Mouse (Mus musculus) neural tube, embryonic 11.5 days (tissue): ENCODE results near the gene Rhpn2. TPM values are rescaled to one million over a fixed set of nuclear protein-coding genes. Genes with fewer than 3 reads are reported as not detected.
"Not testable (repeated sequence)": the region's sequence is repeated elsewhere in the genome, so short reads cannot be mapped to it uniquely, and the experiment has no call there.

Source experiments
- ATAC-seq: fragments of 200-750 bp; cut with Nextera tagmentation; 2 replicates; pipeline ENCODE4 v1.8.0; 2017; ENCODE audit warnings: moderate number of reproducible peaks, mild to moderate bottlenecking, moderate TSS enrichment, moderate library complexity; ENCODE audit not compliant: insufficient read depth, low FRiP score, low TSS enrichment
- DNase-seq: peaks from one replicate; pipeline ENCODE4 v3.0.0-alpha.2; 2015; ENCODE audit warnings: low spot score
- H3K27ac ChIP-seq: fragments of 300-500 bp; sonication (generic); 2 replicates; pipeline ENCODE4 v1.5.1; 2014; ENCODE audit warnings: low read depth, mild to moderate bottlenecking, low read length
- H3K27me3 ChIP-seq: fragments of 300-500 bp; sonication (generic); 2 replicates; pipeline ENCODE4 v1.6.1; 2014; ENCODE audit warnings: mild to moderate bottlenecking, low read length, mixed read lengths; ENCODE audit not compliant: control insufficient read depth, insufficient read depth
- H3K36me3 ChIP-seq: fragments of 300-500 bp; sonication (generic); 2 replicates; pipeline ENCODE4 v1.6.1; 2014; ENCODE audit warnings: mild to moderate bottlenecking, low read length, moderate library complexity, mixed read lengths; ENCODE audit not compliant: control insufficient read depth, insufficient read depth
- H3K4me1 ChIP-seq: fragments of 300-500 bp; sonication (generic); 2 replicates; pipeline ENCODE4 v1.6.1; 2014; ENCODE audit warnings: low read length, mixed read lengths; ENCODE audit not compliant: control insufficient read depth, insufficient read depth
- H3K4me2 ChIP-seq: fragments of 300-500 bp; sonication (generic); 2 replicates; pipeline ENCODE4 v1.6.1; 2014; ENCODE audit warnings: low read depth, mild to moderate bottlenecking, moderate library complexity
- H3K4me3 ChIP-seq: fragments of 300-500 bp; sonication (generic); 2 replicates; pipeline ENCODE4 v1.5.1; 2014; ENCODE audit warnings: low read depth, low read length
- H3K9ac ChIP-seq: fragments of 300-500 bp; sonication (generic); 2 replicates; pipeline ENCODE4 v1.6.1; 2014; ENCODE audit warnings: mild to moderate bottlenecking, low read length
- H3K9me3 ChIP-seq: fragments of 300-500 bp; sonication (generic); 2 replicates; pipeline ENCODE4 v1.6.1; 2016; ENCODE audit warnings: low read length; ENCODE audit not compliant: control insufficient read depth
- WGBS: fragments of 180-500 bp; shearing (Covaris S2); extraction: QIAGEN DNeasy Blood & Tissue Kit; methylation state at CpG from one replicate; pipeline ENCODE4 v1.1.7; 2014; 5-methylcytosine and 5-hydroxymethylcytosine counted together
- polyA plus RNA-seq: library from polyadenylated mRNA; unstranded; fragments of >200 nt; fragmentation: Nextera tagmentation; extraction: Ambion mirVana; gene quantifications from 2 replicates; pipeline ENCODE4 v1.2.1, GENCODE M21; 2014

Gene Rhpn2
- polyA plus RNA-seq, 1 experiment from 2014 or later, result 3.3 TPM

DNA sequence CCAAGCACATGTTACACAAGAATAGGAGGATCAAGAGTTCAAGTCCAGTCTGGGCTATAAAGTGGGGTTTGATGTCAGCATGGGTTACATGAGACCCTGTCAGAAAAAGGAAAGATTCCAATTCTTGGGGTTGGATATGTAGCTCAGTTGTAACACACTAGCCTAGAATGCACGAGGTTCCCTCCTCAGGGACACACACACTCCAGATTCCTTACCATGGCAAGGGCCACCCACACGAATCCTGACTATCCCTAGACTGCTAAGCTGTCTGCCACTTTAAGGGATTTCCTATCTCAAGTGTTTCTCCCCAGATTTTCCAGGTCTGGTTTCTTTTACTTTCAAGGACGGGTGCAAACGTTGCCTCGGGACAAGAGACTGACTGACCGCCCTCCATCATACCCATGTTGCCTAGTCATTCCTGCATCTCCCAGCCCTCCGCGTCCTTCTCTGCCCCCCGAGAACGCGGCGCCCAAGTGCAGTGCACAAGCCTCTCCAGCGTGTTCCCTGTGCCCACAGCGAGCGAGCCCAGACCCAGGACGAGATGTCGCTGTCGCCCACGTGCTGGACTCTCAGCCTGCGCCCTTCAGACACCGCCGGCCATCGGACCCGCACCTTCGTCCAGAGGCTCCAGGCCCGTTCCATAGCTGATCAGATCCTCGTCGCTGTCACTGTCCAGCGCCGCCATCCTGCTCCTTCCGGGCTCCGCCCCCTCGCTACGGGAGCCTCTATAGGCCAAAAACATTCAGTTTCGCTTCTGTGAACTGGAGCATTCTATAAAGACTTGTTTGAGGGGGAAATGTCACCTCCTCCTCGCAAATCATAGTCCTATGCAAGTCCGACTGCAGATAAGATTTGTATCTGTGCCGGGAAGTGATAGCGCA is 16.0 kb upstream of the Rhpn2 start, which contains the start of gene Gpatch1:
Gene Gpatch1, minus strand, starts transcription at position 712 of the 881 bp plus-strand sequence.
- no peaks in the 10 kb centered on the region for H3K27me3 ChIP-seq
- 2% methylated on average over 39 of the region's 39 CpGs for WGBS
- H3K36me3 ChIP-seq, result no peaks in the 10 kb centered on the region
- H3K9me3 ChIP-seq, result no peaks in the 10 kb centered on the region
- peak within 1 kb of the TSS; percentile 58 for H3K9ac ChIP-seq
- no peak within 1 kb of the TSS for H3K27ac ChIP-seq
- H3K4me2 ChIP-seq, result peak within 1 kb of the TSS; percentile 67
- peak within 1 kb of the TSS; percentile 63 for H3K4me3 ChIP-seq
- DNase-seq (peak; percentile 90), ATAC-seq (peak; percentile 72; the same call in 1 of the 2 replicates)
- H3K4me1 ChIP-seq, result peaks cover 6% of the 10 kb centered on the region; the same call in 1 of the 2 replicates

DNA sequence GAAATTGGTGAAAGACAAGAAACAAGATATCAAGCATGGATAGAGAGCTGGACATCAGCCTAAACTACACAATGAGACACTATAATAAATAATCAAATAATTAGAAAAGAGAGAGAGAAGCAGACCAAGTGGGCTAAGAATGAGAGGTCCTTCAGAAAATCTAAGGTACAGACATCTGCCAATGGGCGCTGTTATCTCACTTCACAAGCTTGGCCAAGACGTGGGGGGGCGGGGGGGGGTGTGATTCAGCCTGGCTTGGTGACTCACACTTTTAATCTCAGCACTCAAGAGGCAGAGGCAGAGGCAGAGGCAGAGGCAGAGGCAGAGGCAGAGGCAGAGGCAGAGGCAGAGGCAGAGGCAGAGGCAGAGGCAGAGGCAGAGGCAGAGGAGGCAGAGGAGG is 14.7 kb upstream of the Rhpn2 start:
- 82% methylated on average over 3 of the region's 3 CpGs for WGBS
- not testable (repeated sequence) for H3K4me1 ChIP-seq, H3K27me3 ChIP-seq, H3K36me3 ChIP-seq, ATAC-seq, H3K27ac ChIP-seq, H3K9ac ChIP-seq, H3K4me2 ChIP-seq, H3K9me3 ChIP-seq, H3K4me3 ChIP-seq, DNase-seq

DNA sequence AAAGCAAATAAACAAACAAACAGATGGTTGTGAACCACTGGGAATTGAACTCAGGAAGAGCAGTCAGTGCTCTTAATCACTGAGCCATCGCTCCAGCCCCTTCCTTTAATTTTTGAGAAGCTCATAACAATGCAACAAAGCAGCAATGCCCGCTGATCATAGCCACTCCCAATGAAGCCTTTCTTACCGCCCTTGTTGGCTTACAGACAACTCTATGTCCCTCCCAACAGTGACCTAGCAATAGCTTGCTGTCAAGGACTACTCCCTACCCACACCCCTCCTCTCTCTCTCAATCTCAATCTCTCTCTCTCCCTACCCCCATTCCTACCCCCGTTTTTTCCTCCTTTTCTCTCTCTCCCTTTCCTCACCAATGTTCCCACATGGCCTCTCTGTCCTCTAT is 14.2 kb upstream of the Rhpn2 start:
- H3K4me3 ChIP-seq, result no peak overlapping the region
- no peaks in the 10 kb centered on the region for H3K36me3 ChIP-seq
- WGBS, result 82% methylated on average over 4 of the region's 4 CpGs
- ATAC-seq, result no peak
- H3K9me3 ChIP-seq, result no peaks in the 10 kb centered on the region
- DNase-seq, result no peak
- H3K27ac ChIP-seq, result no peak overlapping the region
- H3K9ac ChIP-seq, result no peak overlapping the region
- H3K4me2 ChIP-seq, result no peak overlapping the region
- no peaks in the 10 kb centered on the region for H3K27me3 ChIP-seq
- H3K4me1 ChIP-seq, result peaks cover 6% of the 10 kb centered on the region; the same call in 1 of the 2 replicates

DNA sequence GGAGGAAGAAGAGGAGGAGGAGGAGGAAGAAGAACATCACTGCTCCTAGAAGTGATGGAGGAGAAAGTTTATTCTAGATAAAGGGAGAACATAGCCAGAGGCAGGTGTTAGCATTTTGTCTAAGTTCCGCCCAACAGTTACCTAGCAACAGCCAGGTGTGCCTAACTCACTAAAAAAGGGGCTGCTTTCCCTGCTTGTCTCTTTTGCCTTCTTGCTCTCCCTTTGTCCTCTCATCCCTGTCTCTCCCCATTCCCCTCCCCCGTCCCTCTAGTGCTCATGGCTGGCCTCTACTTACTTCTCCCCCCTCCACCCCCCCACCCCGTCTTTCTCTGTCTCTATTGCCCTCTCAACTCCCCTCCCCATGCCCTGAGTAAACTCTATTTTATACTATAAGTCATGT is 11.8 kb upstream of the Rhpn2 start:
- ATAC-seq (no peak), DNase-seq (no peak)
- no peaks in the 10 kb centered on the region for H3K27me3 ChIP-seq
- no peak overlapping the region for H3K4me2 ChIP-seq
- H3K4me1 ChIP-seq, result peaks cover 6% of the 10 kb centered on the region; the same call in 1 of the 2 replicates
- H3K27ac ChIP-seq, result no peak overlapping the region
- no peak overlapping the region for H3K9ac ChIP-seq
- no peaks in the 10 kb centered on the region for H3K9me3 ChIP-seq
- H3K36me3 ChIP-seq, result no peaks in the 10 kb centered on the region
- no peak overlapping the region for H3K4me3 ChIP-seq
- 57% methylated on average over 3 of the region's 3 CpGs for WGBS

DNA sequence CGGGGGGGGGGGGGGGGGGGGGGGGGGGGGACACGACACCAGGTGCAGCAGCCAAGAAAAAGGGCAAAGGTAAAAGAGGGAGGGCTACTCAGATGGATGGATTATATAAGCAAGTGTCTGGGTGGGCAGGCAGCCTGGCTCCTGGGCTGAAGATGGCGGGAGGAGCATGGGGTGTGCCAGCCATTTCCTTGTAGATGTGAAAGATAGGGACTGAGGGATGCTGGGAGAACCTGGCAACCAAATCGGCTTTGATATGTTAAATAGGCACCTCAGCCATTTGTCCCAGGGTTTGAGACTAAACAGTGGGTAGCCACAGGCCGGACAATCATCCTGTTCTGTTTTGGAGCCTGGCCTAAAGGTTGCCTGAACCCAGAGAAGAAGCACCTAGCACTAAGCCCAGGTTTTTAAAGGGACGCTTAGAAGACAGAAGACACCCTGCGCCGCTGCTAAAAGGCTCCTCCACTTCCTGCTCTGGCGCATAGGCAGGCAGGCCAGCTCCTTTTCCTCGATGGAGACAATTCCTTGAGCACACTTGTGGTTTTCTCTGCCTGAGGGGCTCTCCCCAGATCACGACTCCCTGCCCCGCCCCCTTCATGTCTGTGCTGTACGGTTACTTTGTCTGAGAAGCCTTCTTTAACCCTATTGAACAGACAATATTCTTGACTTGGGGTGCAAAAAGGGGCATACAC is 11.1 kb upstream of the Rhpn2 start:
- DNase-seq (peak; percentile 23), ATAC-seq (no peak)
- H3K9ac ChIP-seq, result peak overlapping the region; percentile 41; the same call in 1 of the 2 replicates
- 3% methylated on average over 11 of the region's 13 CpGs for WGBS
- H3K27me3 ChIP-seq, result no peaks in the 10 kb centered on the region
- H3K9me3 ChIP-seq, result no peaks in the 10 kb centered on the region
- no peaks in the 10 kb centered on the region for H3K36me3 ChIP-seq
- no peak overlapping the region for H3K27ac ChIP-seq
- no peaks in the 10 kb centered on the region for H3K4me1 ChIP-seq
- H3K4me2 ChIP-seq, result peak overlapping the region; percentile 29
- no peak overlapping the region for H3K4me3 ChIP-seq

DNA sequence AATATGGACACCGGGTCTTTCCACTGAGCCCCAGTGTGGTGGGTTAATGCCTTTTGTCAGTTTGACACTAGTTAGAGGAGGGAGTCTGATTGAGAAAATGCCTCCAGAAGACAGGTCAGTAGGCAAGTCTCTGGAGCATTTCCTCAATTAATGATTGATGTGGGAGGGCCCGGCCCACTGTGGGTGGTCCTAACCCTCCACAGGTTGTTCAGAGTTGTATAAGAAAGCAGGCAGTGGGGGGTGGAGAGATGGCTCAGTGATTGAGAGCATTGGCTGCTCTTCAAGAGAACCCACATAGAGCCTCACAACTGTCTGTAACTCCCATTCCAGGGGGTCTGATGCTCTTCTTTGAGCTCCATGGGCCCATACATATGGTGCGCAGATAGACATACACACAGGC is 2.4 kb upstream of the Rhpn2 start:
- Histone ChIP-seq H3K4me1 (peaks cover 4% of the 10 kb centered on the region), H3K27me3 (no peaks in the 10 kb centered on the region), H3K9me3 (no peaks in the 10 kb centered on the region), H3K36me3 (no peaks in the 10 kb centered on the region), H3K9ac (no peak overlapping the region), H3K4me3 (no peak overlapping the region), H3K27ac (no peak overlapping the region), H3K4me2 (no peak overlapping the region)
- no peak for ATAC-seq
- WGBS, result 47% methylated on average over 3 of the region's 3 CpGs
- DNase-seq, result no peak

DNA sequence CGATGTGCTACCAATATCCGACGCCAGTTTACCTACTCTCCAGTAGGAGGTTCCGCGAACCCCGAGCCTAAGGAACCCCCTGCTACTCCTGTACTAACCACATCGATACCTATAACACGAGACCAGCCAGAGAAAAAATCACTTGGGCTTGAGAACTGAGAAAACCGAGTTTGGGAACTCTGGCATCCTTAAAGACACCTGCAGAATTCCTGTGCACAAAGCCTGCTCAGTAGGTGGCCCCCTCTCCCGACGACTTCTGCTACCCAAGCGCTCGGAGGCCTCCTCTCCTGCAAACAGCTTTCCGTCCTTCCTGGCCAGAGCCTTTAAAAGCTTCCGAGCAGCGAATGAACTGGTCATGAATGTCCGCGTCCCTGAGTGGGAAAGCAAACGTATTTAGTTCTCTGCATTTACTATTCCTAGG is 729 bp upstream of the Rhpn2 start:
- Histone ChIP-seq H3K9me3 (no peaks in the 10 kb centered on the region), H3K27ac (no peak overlapping the region), H3K36me3 (no peaks in the 10 kb centered on the region), H3K4me2 (peak overlapping the region; percentile 96), H3K9ac (peak overlapping the region; percentile 5; the same call in 1 of the 2 replicates), H3K27me3 (no peaks in the 10 kb centered on the region), H3K4me1 (peaks cover 4% of the 10 kb centered on the region), H3K4me3 (peak overlapping the region; percentile 49)
- peak; percentile 14; the same call in 1 of the 2 replicates for ATAC-seq
- no peak for DNase-seq
- WGBS, result under 1% methylated on average over 19 of the region's 19 CpGs

DNA sequence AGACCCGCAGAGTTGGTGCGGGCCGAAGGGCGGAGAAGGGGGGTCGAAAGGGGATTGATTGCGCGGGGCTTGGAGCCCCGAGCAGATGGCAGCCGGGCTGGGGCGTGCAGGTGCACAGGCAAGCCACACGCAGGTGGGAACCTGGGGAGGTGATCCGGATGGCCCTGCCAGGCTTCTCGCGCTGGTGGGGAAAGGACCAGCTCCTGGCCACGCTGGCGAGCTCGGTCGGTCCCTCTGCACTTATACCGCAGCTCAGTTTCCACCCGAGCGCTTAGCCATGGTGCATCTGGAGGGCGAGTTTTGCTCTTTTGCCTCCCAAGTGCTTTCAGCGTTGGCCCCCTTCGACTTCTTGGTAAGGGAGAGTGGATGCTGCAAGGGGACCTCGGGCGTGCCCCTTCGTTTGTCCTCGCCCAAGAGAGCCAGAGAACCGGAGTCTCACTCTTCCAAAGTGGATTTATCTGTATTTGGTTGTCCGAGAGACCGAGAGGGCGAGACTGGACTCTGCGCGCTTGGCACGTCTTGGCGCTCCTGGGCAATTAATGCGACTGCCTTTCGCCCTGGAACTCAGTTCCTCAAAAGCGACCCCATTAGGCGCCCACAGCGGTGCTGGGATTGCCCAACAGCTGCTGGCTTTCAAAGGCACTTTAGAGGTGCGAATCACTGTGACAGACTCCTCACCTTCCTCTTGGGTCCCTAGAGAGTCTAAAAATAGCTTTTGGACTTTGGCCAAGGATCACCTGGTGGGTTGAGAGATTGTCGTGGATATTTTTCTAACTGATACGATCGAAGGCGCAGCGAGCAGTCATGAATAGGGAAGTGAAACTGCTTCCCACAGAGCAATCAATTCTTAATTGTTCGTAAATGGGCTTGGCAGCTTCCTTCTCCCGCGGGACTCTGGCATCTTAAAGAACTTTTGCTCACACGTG is 820 bp downstream of the Rhpn2 start:
- Histone ChIP-seq H3K4me1 (peaks cover 4% of the 10 kb centered on the region), H3K4me2 (peak overlapping the region; percentile 96), H3K27me3 (no peaks in the 10 kb centered on the region), H3K9ac (peak overlapping the region; percentile 58), H3K27ac (no peak overlapping the region), H3K9me3 (no peaks in the 10 kb centered on the region), H3K4me3 (peak overlapping the region; percentile 49), H3K36me3 (no peaks in the 10 kb centered on the region)
- WGBS, result under 1% methylated on average over 49 of the region's 51 CpGs
- DNase-seq (peak; percentile 35), ATAC-seq (no peak; the same call in none of the 2 replicates)
